In the genomic region with DNA sequence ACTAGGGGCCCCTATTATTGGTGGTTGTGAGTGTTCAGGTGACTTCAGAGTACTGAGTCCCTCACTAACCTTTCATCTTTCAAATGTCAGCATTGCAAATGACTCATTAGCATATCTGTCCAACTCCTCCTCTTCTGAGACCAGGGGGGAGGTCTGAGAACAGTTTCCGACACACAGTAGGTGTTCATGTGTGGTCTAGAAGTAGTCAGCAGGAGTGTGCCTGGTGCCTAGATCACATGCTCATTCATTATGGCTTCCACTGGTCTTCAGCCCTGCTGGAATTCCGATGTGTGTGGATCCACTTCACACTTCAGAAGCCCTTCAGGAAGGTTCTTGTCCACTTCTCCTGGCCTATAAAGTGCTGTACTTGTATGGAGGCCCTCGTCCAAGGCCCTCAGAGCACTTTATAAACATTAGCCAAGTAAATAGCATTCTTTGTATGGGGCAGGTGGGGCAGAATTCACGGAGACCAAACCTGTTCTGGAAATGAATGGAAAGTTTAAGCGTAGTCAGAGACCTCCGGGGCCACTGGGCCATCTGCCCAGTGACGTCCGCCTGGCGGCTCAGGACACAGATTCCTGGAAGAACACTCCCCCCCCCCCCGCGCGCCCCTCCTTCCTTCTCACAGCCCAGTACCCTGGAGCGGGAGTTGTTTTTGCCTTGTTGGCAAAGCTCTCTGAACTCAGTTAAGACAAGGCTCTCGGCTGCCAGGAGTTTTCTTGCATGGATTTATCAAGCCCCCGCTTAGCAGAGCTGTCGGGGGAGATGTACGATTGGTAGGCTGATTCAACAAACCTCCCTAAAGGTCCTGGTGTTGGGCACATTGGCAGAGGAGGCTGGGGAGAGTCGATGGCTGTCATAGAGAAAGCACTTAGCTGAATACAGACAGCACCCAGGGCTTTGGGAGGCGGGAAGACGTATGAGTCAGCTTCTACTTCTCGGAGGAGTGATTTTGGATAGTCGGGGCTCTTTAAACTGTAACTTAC, we compare ENCODE assay signal across 9 mouse cellular contexts.
DNase-seq lines count a peak whose midpoint lies in the region; ATAC-seq lines count a peak whose summit lies in the region.
"Had no signal": no experiment of that assay in that cellular context is flagged by ENCODE, and none has a peak within 500 bp of the region (broad histone marks: within the 10 kb centered on the region; RNA-seq: fewer than 3 reads in every experiment).

No protein-coding gene starts in this region.

- no peak overlapping the region for H3K4me3 ChIP-seq in stomach, embryonic 14.5 days (ENCODE audit: low read depth, low read length)
- H3K4me3 ChIP-seq: midbrain, embryonic 12.5 days had no signal

- WGBS in stomach, embryonic 14.5 days: 31% methylated on average over 22 of the region's 22 CpGs

- no peaks in the 10 kb centered on the region for H3K27me3 ChIP-seq in stomach, embryonic 14.5 days (ENCODE audit: control insufficient read depth, insufficient read depth, low read length)

- no peaks in the 10 kb centered on the region for H3K9me3 ChIP-seq in stomach, embryonic 14.5 days (ENCODE audit: control insufficient read depth, low read depth, low read length)
- H3K9me3 ChIP-seq: midbrain, embryonic 12.5 days had no signal

- H3K4me1 ChIP-seq in stomach, embryonic 14.5 days (ENCODE audit: control insufficient read depth, insufficient read depth, low read length): peaks cover 14% of the 10 kb centered on the region; the same call in 1 of the 2 replicates

- peak; percentile 51 for ATAC-seq in stomach, embryonic 14.5 days (ENCODE audit: insufficient number of reproducible peaks, insufficient read depth, low FRiP score, low read depth)
- no peak for ATAC-seq in granulocyte monocyte progenitor cell, adult 5-6 weeks (replicated peaks; ENCODE audit: poor library complexity, severe bottlenecking)
- ATAC-seq in cerebellum, adult (ENCODE audit: insufficient number of reproducible peaks, low FRiP score, low TSS enrichment): no peak

- DNase-seq in frontal cortex, adult 2 months (ENCODE audit: extremely low spot score in 1 of 2, low spot score in 1 of 2): peak; percentile 50 to 72
- DNase-seq in frontal cortex, postnatal 14 days (ENCODE audit: low spot score in 2 of 2): no peak
- DNase-seq in Muller cell, postnatal 12 days (ENCODE audit: inconsistent ontology term): peak; percentile 79
- peak; percentile 44 to 73 for DNase-seq in heart, adult 9 months (ENCODE audit: low spot score in 2 of 2)
- peak; percentile 89 to 93 for DNase-seq in kidney, postnatal 36 days

- H3K9ac ChIP-seq in stomach, embryonic 14.5 days (replicated peaks; ENCODE audit: low read depth, low read length): no peak overlapping the region
- H3K9ac ChIP-seq: midbrain, embryonic 12.5 days had no signal

- no peaks in the 10 kb centered on the region for H3K36me3 ChIP-seq in stomach, embryonic 14.5 days (ENCODE audit: control insufficient read depth, insufficient read depth, low read length)
- H3K36me3 ChIP-seq: midbrain, embryonic 12.5 days had no signal

- no peak overlapping the region for H3K4me2 ChIP-seq in stomach, embryonic 14.5 days (replicated peaks; ENCODE audit: low read depth, low read length)
- H3K4me2 ChIP-seq: midbrain, embryonic 12.5 days had no signal

- peak overlapping the region; percentile 46; the same call in 1 of the 2 replicates for H3K27ac ChIP-seq in stomach, embryonic 14.5 days (ENCODE audit: low read length)
- H3K27ac ChIP-seq: midbrain, embryonic 12.5 days had no signal

Comparison
In these comparisons a context has a peak if more than half of its experiments do, and no peak if none do; other contexts are left out.
1. DNase-seq: peak in frontal cortex, adult 2 months (2 of 2), Muller cell, postnatal 12 days (single experiment), heart, adult 9 months (2 of 2) and kidney, postnatal 36 days (2 of 2); none in frontal cortex, postnatal 14 days (0 of 2).